Mouse (Mus musculus) stomach, embryonic 14.5 days (tissue): ENCODE measurements around the gene Rbm25. TPM values are rescaled to one million over a fixed set of nuclear protein-coding genes. Genes with fewer than 3 reads are reported as not detected.

Source experiments
- ATAC-seq: fragments of 200-750 bp; cut with Nextera tagmentation; 2 replicates; pipeline ENCODE4 v1.8.0; 2017; ENCODE audit warnings: low read depth, moderate TSS enrichment; ENCODE audit not compliant: insufficient number of reproducible peaks, insufficient read depth, low FRiP score
- H3K27ac ChIP-seq: fragments of 300-500 bp; sonication (generic); 2 replicates; pipeline ENCODE4 v1.5.1; 2014; ENCODE audit warnings: mild to moderate bottlenecking, low read length, moderate library complexity, mixed read lengths
- H3K27me3 ChIP-seq: fragments of 300-500 bp; sonication (generic); 2 replicates; pipeline ENCODE4 v1.6.1; 2014; ENCODE audit warnings: low read length, control low read depth, mixed read lengths; ENCODE audit not compliant: control insufficient read depth, insufficient read depth
- H3K36me3 ChIP-seq: fragments of 300-500 bp; sonication (generic); 2 replicates; pipeline ENCODE4 v1.6.1; 2014; ENCODE audit warnings: mild to moderate bottlenecking, control low read depth, low read length, moderate library complexity, mixed read lengths; ENCODE audit not compliant: control insufficient read depth, insufficient read depth
- H3K4me1 ChIP-seq: fragments of 300-500 bp; sonication (generic); 2 replicates; pipeline ENCODE4 v1.6.1; 2014; ENCODE audit warnings: low read length, control low read depth, mixed read lengths; ENCODE audit not compliant: control insufficient read depth, insufficient read depth
- H3K4me2 ChIP-seq: fragments of 300-500 bp; sonication (generic); replicated peaks from 2 replicates; pipeline ENCODE4 v1.6.1; 2014; ENCODE audit warnings: low read depth, low read length, control low read depth
- H3K4me3 ChIP-seq: fragments of 300-500 bp; sonication (generic); 2 replicates; pipeline ENCODE4 v1.5.1; 2014; ENCODE audit warnings: low read depth, low read length, control low read depth
- H3K9ac ChIP-seq: fragments of 300-500 bp; sonication (generic); replicated peaks from 2 replicates; pipeline ENCODE4 v1.6.1; 2014; ENCODE audit warnings: low read depth, mild to moderate bottlenecking, control low read depth, low read length, moderate library complexity, mixed read lengths
- H3K9me3 ChIP-seq: fragments of 300-500 bp; sonication (generic); 2 replicates; pipeline ENCODE4 v1.6.1; 2016; ENCODE audit warnings: low read depth, low read length, control low read depth; ENCODE audit not compliant: control insufficient read depth
- WGBS: fragments of 180-500 bp; shearing (Covaris S2); extraction: QIAGEN DNeasy Blood & Tissue Kit; methylation state at CpG from one replicate; pipeline ENCODE4 v1.1.7; 2014; 5-methylcytosine and 5-hydroxymethylcytosine counted together
- polyA plus RNA-seq: library from polyadenylated mRNA; unstranded; fragments of >200 nt; fragmentation: Nextera tagmentation; extraction: Ambion mirVana; gene quantifications from 2 replicates; pipeline ENCODE4 v1.2.1, GENCODE M21; 2014

Rbm25 gene
- polyA plus RNA-seq, 1 experiment from 2014 or later = 285 TPM

DNA sequence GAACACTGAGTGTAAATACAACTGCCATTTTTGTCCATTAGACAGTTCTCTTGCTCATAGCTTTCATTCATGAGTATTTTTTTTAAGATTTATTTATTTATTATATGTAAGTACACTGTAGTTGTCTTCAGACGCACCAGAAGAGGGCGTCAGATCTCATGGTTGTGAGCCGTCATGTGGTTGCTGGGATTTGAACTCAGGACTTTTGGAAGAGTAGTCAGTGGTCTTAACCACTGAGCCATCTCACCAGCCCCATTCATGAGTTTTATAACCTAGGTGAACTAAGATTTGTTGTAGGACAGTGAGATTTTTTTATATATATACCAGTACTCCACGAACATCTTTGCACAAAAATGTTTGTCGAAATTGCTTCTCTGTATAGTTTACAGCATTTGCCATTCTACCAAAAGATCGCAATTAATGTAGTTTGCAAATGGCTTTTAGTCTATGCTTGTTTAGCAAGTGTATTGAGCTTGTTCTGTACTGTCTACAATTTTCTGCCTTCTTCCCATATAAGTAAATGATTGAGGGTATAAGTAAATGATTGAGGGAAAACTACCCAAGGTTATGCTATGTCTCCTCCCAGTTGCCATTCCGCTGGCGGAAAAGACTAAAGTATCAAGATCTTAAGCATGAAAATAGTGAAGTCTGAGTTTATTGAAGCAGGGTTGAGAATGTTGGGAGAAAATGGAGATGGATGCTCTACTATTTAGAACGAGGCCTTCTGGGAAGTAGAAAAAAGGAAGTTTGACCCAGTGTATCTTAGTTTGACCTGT, 55.7 kb downstream of the Rbm25 start:
- Histone ChIP-seq H3K9me3 (no peaks in the 10 kb centered on the region), H3K27me3 (no peaks in the 10 kb centered on the region), H3K9ac (no peak overlapping the region), H3K4me3 (no peak overlapping the region), H3K36me3 (peaks cover 15% of the 10 kb centered on the region), H3K27ac (no peak overlapping the region; the same call in 1 of the 2 replicates), H3K4me1 (peaks cover 10% of the 10 kb centered on the region; the same call in 1 of the 2 replicates), H3K4me2 (no peak overlapping the region)
- no peak for ATAC-seq
- WGBS = 85% methylated on average over 9 of the region's 9 CpGs

DNA sequence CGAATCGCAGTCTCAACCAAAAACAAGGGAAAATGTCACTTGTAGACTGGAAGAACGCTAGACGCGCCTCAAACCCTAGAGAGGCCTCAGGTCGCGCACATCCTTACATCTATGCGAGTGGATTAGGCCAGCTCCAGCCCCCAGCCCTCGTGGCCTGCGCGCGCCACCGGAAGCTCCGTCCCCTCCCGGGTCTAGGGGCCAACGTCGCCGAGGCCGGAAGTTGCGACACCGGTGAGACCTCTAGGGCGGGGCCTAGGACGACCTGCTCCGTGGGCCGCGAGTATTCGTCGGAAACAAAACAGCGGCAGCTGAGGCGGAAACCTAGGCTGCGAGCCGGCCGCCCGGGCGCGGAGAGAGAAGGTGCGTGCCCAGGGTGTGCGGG, 56.9 kb downstream of the Rbm25 start, which contains the start of gene Psen1:
TSS of gene Psen1 (plus strand) at position 219 of the 382 bp plus-strand sequence.
- peak within 1 kb of the TSS; percentile 89 for H3K27ac ChIP-seq
- H3K36me3 ChIP-seq = peaks cover 5% of the 10 kb centered on the region; the same call in 1 of the 2 replicates
- under 1% methylated on average over 38 of the region's 38 CpGs for WGBS
- peaks cover 14% of the 10 kb centered on the region; the same call in 1 of the 2 replicates for H3K4me1 ChIP-seq
- H3K9me3 ChIP-seq = no peaks in the 10 kb centered on the region
- H3K27me3 ChIP-seq = no peaks in the 10 kb centered on the region
- H3K9ac ChIP-seq = peak within 1 kb of the TSS; percentile 75
- ATAC-seq = peak; percentile 98
- peak within 1 kb of the TSS; percentile 93 for H3K4me3 ChIP-seq
- H3K4me2 ChIP-seq = peak within 1 kb of the TSS; percentile 65

DNA sequence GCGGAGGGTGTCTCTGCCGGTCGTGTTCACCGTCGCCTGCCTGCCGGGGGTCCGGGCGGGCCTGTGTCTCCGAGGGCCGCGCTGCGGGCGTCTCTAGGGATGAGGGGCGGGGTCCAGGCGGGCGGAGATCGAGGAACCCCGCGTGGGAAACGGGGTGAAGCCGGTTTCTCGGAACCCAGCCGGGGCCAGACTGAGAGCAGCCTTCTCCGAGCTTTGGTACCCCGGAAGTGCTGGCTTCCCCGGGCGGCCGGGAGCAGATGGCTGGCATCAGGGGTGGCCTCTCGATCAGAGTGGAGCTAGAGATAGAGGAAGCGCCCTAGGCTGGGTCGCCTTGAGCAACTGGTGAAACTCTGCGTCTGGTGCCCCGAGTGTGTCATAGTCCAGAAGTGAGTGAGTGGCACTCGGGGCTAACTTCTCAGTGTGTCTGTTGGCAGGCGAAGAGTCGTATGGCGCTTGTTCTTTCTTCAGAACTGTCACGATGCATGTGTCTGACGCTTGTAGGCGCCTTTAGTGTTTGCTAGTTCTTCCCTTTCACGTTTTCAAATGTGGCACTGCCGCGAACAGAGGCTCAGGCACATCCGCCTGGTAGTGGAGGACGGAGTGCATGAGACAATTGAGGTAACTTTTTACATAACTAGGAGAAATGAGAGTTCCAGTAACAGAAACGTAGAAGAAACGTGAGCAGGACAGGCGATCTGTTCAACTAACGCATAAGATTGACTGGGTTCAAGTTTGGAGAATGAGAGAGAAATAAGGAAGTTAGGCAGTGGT, 57.5 kb downstream of the Rbm25 start:
- Histone ChIP-seq H3K27me3 (no peaks in the 10 kb centered on the region), H3K4me3 (peak overlapping the region; percentile 93), H3K4me1 (peaks cover 14% of the 10 kb centered on the region; the same call in 1 of the 2 replicates), H3K36me3 (peaks cover 3% of the 10 kb centered on the region; the same call in 1 of the 2 replicates), H3K27ac (peak overlapping the region; percentile 89), H3K9me3 (no peaks in the 10 kb centered on the region), H3K4me2 (peak overlapping the region; percentile 65), H3K9ac (peak overlapping the region; percentile 75)
- under 1% methylated on average over 46 of the region's 49 CpGs for WGBS
- ATAC-seq = peak; percentile 76

DNA sequence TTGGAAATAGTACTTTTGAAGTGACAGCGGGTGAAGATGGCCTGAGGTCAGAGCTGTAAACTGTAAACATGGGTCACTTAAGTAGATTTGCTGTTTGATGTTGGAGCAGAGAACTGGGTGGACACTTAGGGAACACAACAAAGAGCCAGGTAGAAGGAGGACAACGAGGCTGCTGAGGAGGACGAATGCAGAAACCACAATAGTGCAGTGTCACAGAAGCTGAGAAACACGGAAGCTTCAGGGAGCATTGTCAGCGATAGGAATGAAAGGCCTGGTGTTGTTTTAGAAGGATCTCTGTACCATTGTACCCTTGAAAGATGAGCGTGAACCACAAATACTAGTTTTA, 58.0 kb downstream of the Rbm25 start:
- Histone ChIP-seq H3K27ac (peak overlapping the region; percentile 89; the same call in 1 of the 2 replicates), H3K4me3 (peak overlapping the region; percentile 93), H3K4me2 (peak overlapping the region; percentile 65), H3K4me1 (peaks cover 15% of the 10 kb centered on the region; the same call in 1 of the 2 replicates), H3K9me3 (no peaks in the 10 kb centered on the region), H3K36me3 (no peaks in the 10 kb centered on the region; the same call in 1 of the 2 replicates), H3K9ac (peak overlapping the region; percentile 75), H3K27me3 (no peaks in the 10 kb centered on the region)
- 26% methylated on average over 6 of the region's 6 CpGs for WGBS
- no peak for ATAC-seq

DNA sequence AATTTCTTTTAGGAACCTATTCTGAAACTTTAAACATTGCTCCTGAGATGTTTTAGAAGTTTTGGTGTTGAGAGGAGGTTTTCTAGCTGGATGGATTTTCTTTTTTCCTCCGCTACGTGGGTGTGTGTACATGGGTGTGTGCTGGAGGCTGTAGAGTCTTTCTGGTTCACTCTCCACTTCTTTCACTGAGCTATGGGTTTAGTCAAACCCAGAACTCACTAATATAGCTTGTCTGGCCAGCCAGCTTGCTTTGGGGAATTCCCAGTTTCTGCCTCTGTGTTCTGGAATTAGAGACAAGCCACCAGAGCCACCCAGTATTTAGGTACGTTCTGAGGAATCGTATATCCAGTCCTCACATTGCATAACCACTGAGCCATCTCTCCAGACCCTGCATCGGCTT, 63.0 kb downstream of the Rbm25 start:
- Histone ChIP-seq H3K4me1 (peaks cover 16% of the 10 kb centered on the region; the same call in 1 of the 2 replicates), H3K9ac (no peak overlapping the region), H3K27ac (no peak overlapping the region), H3K27me3 (no peaks in the 10 kb centered on the region), H3K4me3 (no peak overlapping the region), H3K4me2 (no peak overlapping the region), H3K9me3 (no peaks in the 10 kb centered on the region), H3K36me3 (no peaks in the 10 kb centered on the region)
- ATAC-seq = no peak
- 89% methylated on average over 5 of the region's 5 CpGs for WGBS

DNA sequence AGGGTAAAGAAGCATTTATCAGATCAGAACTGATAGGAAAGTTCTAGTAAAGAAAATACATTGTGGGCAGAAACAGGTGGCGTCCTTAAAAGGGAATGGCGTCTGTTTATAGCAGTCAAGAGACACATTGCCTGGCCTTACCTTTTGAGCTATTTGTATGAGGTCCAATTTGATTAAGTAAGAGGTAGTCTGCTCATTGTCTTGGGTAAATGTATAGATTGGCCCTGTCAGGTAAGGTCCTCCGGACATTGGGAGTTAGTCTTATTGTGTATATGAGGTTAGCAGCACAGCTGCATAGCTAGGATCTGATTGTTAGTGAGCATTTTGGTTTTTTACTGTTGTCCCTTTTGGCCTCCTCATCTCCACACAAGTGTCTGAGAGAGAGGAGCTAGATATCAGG, 63.6 kb downstream of the Rbm25 start:
- H3K9me3 ChIP-seq = no peaks in the 10 kb centered on the region
- H3K27me3 ChIP-seq = no peaks in the 10 kb centered on the region
- H3K9ac ChIP-seq = no peak overlapping the region
- no peak overlapping the region for H3K27ac ChIP-seq
- H3K4me2 ChIP-seq = no peak overlapping the region
- no peak for ATAC-seq
- 78% methylated on average over 3 of the region's 3 CpGs for WGBS
- H3K4me3 ChIP-seq = no peak overlapping the region
- H3K36me3 ChIP-seq = peaks cover 3% of the 10 kb centered on the region; the same call in 1 of the 2 replicates
- peaks cover 10% of the 10 kb centered on the region; the same call in 1 of the 2 replicates for H3K4me1 ChIP-seq

DNA sequence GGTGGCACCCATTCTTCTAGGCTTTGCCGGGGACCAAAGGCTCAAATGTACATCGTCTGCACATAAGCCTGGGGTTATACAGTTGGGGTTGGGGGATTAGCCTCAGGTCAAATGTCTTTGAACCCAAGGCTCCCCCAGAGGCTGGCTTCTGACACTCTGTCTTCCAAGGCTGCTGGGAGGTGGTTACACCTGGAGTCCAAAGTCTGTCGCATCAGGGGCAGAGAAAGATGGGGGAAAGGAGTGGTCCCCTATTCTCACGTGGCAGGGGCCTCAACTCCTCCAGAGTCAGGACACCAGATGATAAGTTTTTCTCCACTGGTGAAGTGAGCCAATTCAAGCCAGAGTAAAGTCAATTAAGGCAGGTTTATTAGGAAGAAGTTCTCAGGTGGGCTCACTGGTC, 67.6 kb downstream of the Rbm25 start:
- no peak for ATAC-seq
- 80% methylated on average over 4 of the region's 4 CpGs for WGBS

DNA sequence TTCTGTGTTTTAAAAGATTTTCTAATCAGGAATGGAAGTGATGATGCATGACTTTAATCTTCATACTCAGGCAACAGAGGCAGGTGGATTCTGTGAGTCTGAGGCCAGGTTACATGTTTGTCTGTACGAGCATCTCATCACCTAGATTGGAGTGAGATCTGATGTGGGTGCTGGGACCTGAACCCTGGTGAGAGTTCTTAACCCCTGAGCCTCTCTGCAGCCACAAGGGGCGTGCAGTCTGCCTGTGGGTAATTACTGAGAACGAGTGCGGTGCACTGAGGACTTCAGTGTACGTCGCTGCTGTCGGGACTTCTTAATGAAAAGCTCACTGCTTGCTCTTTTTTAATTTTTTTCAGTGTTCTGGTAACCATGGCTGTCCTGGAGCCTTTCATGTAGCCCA, 70.6 kb downstream of the Rbm25 start:
- Histone ChIP-seq H3K36me3 (peaks cover 10% of the 10 kb centered on the region; the same call in 1 of the 2 replicates), H3K4me1 (no peaks in the 10 kb centered on the region), H3K27me3 (no peaks in the 10 kb centered on the region), H3K9ac (no peak overlapping the region), H3K4me2 (no peak overlapping the region), H3K27ac (no peak overlapping the region), H3K9me3 (no peaks in the 10 kb centered on the region), H3K4me3 (no peak overlapping the region)
- no peak for ATAC-seq
- WGBS = 93% methylated on average over 7 of the region's 7 CpGs

More for the DNA sequence above, 67.6 kb downstream of the Rbm25 start:
- no peak overlapping the region for H3K4me3 ChIP-seq
- no peak overlapping the region for H3K4me2 ChIP-seq
- no peak overlapping the region for H3K27ac ChIP-seq
- H3K9ac ChIP-seq = no peak overlapping the region
- 0 out of 2 replicates have a peak, but pooled peaks cover 3% of the 10 kb centered on the region for H3K4me1 ChIP-seq
- peaks cover 10% of the 10 kb centered on the region; the same call in 1 of the 2 replicates for H3K36me3 ChIP-seq
- no peaks in the 10 kb centered on the region for H3K9me3 ChIP-seq
- H3K27me3 ChIP-seq = no peaks in the 10 kb centered on the region
